In the genomic region with DNA sequence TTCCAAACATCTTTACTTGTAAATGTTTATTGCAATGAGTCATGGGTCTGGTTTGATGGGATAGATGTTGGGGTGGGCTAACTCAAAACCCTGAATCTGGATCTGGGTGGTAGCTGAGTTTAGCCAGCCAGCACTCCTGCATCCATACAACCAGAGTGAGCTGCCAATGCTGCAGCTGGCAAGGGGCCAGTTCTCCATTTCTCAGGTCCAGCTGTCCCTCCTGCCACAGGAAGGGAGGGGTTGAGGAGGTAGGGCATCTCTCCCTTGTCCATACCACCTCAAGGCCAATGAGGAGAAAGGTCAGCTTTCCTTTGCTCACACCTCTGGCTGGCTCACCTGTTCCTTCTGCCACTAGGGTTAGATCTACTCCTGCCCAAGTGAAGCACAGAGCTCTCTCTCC, we compare ENCODE assay signal across 17 mouse cellular contexts. TPM values are rescaled to one million over a fixed set of nuclear protein-coding genes. Genes with fewer than 3 reads are reported as not detected.
DNase-seq lines count a peak whose midpoint lies in the region; TF ChIP-seq lines count a peak whose summit lies in the region.
"Had no signal": no experiment of that assay in that cellular context is flagged by ENCODE, and none has a peak within 500 bp of the region (broad histone marks: within the 10 kb centered on the region; RNA-seq: fewer than 3 reads in every experiment).

No protein-coding gene starts in this region.

- no peak overlapping the region for H3K27ac ChIP-seq in kidney, adult 2 months (ENCODE audit: insufficient read depth, low read depth, low read length)
- H3K27ac ChIP-seq: embryonic facial prominence, embryonic 10.5 days; forebrain, embryonic 12.5 days; liver, embryonic 14.5 days; lung, embryonic 15.5 days; neural tube, embryonic 12.5 days; stomach, embryonic 15.5 days had no signal

- DNase-seq in cerebellum, postnatal 14 days = peak; percentile 45 to 62
- DNase-seq in cerebellum, adult 9-11 months = no peak
- peak; percentile 6 for DNase-seq in kidney, postnatal 10 days
- DNase-seq in kidney, adult 2 months = no peak
- peak; percentile 4 for DNase-seq in right cerebral cortex, postnatal 14 days
- DNase-seq in right cerebral cortex, adult 18-20 months = no peak
- DNase-seq in urinary bladder, adult 2 months (ENCODE audit: low spot score) = no peak
- DNase-seq: heart, postnatal 14 days; kidney, adult 8-10 months; lung, postnatal 4 days; right cerebral cortex, postnatal 25 days had no signal

- TF ChIP-seq POLR2A in kidney, adult 2 months (IDR thresholded peaks at IDR 0.05; ENCODE audit: low read depth, low read length) = no peak

- H3K27me3 ChIP-seq in kidney, adult 2 months (replicated peaks; ENCODE audit: control insufficient read depth, insufficient read depth, low read length) = no peaks in the 10 kb centered on the region
- H3K27me3 ChIP-seq: forebrain, embryonic 12.5 days; lung, embryonic 15.5 days; neural tube, embryonic 12.5 days; stomach, embryonic 15.5 days had no signal

- H3K4me1 ChIP-seq in kidney, adult 2 months (ENCODE audit: control insufficient read depth, insufficient read depth, low read length) = no peaks in the 10 kb centered on the region
- H3K4me1 ChIP-seq: embryonic facial prominence, embryonic 10.5 days; forebrain, embryonic 12.5 days; lung, embryonic 15.5 days; neural tube, embryonic 12.5 days; stomach, embryonic 15.5 days had no signal

- no peaks in the 10 kb centered on the region for H3K36me3 ChIP-seq in kidney, adult 2 months (ENCODE audit: control insufficient read depth, insufficient read depth, low read length)
- H3K36me3 ChIP-seq: embryonic facial prominence, embryonic 10.5 days; forebrain, embryonic 12.5 days; lung, embryonic 15.5 days; neural tube, embryonic 12.5 days; stomach, embryonic 15.5 days had no signal

- TF ChIP-seq CTCF in kidney, adult 2 months (conservative IDR thresholded peaks at IDR 0.05; ENCODE audit: insufficient read depth, insufficient read length, low read depth, low read length) = no peak

- no peak overlapping the region for H3K4me3 ChIP-seq in kidney, adult 2 months (ENCODE audit: insufficient read depth, low read depth, low read length)
- H3K4me3 ChIP-seq: embryonic facial prominence, embryonic 10.5 days; forebrain, embryonic 12.5 days; lung, embryonic 15.5 days; neural tube, embryonic 12.5 days; stomach, embryonic 15.5 days had no signal

RNA-seq across cellular contexts. Expression of a gene that starts 39.5 kb away (rescaled TPM):
- polyA plus RNA-seq in kidney, adult 2 months (2012; rRNA removed) = 7.6 and 9.2 TPM in 2 replicates
- polyA plus RNA-seq in urinary bladder, adult 2 months (2012; rRNA removed) = 5.9 and 8.7 TPM in 2 replicates

Comparison
In these comparisons a context has a peak if more than half of its experiments do, and no peak if none do; other contexts are left out.
1. DNase-seq: peak in cerebellum, postnatal 14 days (2 of 2), kidney, postnatal 10 days (single experiment) and right cerebral cortex, postnatal 14 days (single experiment); none in cerebellum, adult 9-11 months (single experiment), kidney, adult 2 months (single experiment), right cerebral cortex, adult 18-20 months (single experiment) and urinary bladder, adult 2 months (single experiment).